Mouse (Mus musculus) right cerebral cortex, adult 18-20 months (tissue): ENCODE data around the gene Magi1.
A peak's percentile ranks its signal among the peaks of the same experiment; 100 is the strongest.
"Not testable (repeated sequence)": the region's sequence is repeated elsewhere in the genome, so short reads cannot be mapped to it uniquely, and the experiment has no call there.

ENCODE experiments used
- DNase-seq: peaks from one replicate; pipeline ENCODE4 v3.0.0; 2022; ENCODE audit warnings: mixed read lengths

The Magi1 gene

DNA sequence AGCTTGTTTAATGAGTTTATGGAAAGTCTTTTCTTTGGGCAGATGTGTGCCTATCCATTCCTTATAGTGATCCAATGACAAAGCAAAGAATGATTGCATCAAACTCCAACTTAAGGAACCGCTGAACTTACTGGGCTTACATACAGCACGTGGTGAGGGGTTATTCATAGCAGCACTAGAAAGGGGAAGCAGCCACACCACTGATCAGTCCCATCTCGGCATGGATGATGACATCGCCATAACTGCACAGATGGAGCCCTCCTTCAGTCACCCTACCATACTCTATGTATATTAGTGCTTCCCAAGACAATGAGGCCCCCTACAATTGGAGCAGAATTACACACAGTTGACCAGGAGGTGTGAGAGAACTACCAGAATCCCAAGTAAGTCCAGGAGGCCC lies 238.5 kb downstream of the Magi1 start:
- no peak for DNase-seq

DNA sequence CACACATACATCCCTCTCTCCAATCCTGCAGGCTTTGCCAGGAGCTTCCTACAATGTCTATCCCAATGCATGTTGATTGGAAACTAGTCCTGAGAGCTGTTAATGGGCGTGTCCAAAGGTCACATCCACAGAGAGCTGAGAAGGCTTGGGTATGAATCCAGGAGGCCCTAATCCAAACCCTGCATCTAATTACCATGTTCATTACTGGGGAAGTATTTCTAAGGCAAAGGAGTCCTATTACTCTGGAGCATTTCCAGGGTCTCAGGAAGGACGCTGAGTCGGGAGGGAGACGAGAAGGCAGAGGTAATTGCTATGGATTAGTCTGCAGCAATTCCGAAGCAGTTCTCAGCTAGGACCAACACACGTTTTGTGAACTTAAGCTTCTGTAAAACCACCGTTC lies 240.3 kb downstream of the Magi1 start:
- DNase-seq, result no peak

DNA sequence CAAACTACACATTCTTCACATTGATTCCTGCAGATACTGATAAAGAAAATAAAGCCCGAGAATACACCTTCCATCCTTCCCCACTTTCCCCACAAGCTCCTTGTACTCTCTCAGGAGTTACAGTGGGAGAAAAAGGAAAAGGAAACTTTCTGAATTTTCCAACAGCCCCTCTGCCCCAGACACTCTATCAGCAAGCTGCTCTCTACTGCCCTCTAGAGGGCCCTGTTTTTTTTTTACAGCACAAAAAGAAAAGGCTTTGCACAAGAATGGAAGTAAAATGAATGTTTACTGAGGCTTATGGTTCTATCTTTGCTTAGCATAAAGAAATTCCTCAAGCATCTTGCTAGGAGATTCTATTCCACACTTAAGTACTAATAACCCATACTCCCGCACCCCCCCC lies 243.6 kb downstream of the Magi1 start:
- DNase-seq, result peak; percentile 13

DNA sequence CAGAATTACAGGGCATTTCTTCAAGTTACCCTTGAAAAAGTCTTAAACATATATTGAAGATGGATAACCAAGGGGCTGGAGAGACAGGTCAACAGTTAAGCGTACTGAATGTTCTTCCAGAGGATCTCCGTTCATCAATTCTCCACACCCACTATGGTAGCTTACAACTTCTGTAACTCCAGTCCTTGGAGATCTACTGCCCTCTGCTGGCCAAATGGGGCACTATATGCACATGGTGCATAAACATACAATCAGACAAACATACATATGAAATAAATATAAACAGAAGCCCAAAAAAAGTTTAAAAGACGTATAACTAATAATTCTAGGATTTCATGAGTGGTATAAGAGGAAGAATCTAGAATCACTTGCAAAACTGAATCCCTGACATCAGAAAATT lies 244.8 kb downstream of the Magi1 start:
- DNase-seq, result no peak

DNA sequence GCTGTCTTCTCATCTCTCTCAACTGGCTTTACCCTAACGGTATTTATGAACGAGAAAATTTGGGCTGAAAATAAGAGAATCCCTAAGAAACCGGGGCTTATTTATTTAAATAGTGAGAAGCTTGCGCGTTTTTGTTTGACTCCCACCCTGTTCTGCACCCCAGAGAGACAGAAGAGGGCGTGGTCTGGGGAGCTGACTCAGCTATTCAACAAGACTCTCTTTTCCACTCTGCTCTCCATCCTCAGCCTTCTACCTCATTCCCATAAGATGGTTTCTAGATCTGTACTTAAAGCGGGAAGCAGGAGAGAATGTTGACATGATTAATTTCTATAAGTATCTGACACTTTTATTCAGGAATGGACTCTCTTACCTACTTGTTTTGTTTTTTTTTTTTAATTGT lies 247.2 kb downstream of the Magi1 start:
- no peak for DNase-seq

DNA sequence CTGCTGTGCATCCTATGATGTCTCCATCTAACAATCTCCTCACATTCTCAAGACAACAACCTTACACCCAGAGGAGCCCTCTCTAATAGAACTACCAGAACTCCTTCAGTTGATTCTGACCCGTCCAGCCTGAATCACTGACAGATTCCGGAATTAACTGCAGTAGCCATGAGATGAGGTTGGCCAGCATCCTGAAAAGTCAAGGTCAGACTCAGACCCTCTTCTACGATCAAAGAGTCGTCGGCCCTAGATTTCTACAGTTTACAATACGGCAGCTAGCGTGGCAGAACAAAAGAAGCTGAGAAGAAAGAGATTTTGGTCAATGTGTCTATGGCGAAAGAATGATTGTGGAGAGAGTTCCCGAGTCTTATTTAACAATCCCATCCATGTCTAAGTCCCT lies 257.4 kb downstream of the Magi1 start:
- DNase-seq, result no peak

DNA sequence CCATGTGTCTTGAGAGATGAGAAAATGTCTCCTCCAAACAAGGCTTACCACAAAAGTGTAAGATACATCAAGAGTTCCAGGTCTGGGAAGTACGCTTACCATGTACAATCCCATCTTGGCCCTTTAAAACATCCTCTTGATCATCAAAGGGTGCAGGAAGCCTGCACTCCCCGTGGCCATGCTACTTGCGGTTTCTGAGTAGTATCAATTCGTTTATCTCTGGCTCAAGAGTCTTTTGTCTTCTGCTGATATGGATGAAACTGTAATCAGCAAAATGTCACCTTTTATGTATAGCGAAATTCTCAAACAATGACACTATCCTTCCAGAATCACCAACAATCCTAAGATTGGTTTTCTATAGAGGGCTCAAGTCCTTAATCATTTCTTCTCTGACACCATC lies 261.3 kb downstream of the Magi1 start:
- no peak for DNase-seq

DNA sequence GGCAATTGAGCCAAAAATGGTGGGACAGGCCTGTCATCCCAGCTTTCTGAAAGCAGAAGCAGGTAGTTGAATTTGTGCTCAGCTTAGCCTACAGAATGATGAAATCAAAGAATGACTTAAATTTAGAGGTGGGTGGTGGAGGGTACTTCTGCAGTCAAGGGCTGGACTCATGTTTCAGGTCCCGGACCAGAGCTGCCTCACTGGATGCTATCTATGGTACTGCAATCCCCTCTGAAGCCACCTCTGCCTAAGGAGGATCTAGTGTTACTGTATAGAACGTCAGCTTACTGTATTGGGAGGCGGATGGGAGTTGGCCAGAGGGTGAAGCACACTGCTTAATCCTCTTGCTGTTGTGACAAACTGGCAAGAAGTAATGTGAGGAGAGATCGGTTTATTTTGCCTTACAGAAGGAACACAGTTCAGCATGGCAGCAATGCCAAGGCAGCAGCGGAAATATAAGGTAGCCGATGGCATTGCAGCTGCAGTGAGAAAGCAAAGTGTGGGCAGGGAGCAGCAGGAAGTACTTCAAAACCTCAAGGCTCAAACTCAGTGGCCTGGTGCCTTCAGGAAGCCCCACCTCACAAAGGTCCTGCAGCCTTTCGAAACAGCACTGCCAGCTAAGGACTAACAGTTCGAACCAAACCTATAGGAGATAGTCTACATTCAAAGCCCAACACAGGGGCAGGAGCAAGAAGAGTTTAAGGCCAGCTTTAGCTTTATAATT lies 262.3 kb downstream of the Magi1 start:
- no peak for DNase-seq

DNA sequence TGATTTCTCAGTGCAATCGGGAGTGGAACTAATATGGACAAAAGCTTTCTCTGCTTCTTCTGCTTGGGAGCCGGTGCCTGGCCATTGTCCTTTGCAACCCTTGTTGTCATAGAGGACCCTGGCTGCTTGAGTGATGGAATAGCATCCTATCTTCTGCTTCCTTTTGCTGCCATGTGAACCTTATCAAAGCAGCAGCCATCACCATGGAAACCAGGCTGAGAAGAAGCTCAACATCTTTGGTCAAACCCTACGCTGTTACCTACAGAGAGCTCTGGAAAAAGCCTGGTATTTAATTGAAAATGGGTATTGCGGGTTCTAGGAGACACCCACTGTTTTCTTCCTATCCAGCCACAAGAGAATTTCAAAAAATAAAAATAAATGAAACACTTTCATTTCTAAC lies 263.2 kb downstream of the Magi1 start:
- no peak for DNase-seq

DNA sequence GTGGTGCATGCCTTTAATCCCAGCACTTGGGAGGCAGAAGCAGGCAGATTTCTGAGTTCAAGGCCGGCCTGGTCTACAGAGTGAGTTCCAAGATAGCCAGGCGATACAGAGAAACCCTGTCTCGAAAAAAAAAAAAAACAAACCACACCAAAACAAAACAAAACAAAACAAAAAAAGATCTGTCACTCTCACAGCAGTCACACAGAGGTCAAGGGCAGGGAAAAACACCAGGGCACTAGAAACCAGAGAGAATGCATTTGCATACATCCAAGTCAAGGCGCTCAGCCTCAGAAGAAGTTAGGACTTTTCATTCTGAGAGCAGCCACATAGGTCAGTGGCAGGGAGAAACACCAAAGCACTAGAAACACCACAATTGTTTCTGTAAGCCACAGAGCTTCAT lies 263.8 kb downstream of the Magi1 start:
- no peak for DNase-seq

DNA sequence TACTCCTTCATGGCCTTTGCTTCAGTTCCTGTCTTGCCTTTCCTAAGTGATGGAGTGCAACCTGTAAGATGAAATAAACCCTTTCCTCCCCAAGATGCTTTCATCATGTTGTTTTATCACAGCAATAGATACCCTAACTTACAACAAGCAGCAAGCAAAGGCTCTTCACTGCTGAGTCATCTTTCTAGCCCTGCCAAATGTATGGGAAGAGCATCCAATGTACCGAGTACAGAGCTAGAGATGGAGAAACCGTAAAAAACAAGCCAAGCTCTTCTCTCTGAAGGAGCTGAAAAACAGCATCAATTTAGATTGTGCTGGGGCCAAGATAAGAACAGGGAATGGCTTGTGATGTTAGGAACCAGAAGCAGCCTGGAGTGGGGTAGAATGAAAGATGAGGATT lies 270.0 kb downstream of the Magi1 start:
- DNase-seq, result peak; percentile 28

DNA sequence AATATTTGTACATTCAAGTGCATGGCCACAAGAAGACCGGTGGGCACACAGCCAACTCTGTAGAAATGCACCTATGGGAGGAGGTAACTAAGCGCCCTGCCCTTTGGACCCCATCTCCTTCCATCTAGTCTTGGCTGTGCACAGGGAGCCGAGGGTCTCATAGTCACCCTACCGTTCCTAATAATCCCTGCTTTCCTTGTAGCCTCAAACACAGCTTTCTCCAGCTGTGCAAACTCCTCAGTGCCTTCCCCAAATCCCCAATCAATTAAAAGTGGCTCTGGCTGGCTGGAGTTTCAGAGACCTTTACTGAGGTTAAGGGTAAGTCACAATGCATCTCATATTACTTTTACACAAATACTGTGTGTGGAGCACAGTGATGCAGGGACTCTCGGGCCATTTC lies 271.8 kb downstream of the Magi1 start:
- no peak for DNase-seq

DNA sequence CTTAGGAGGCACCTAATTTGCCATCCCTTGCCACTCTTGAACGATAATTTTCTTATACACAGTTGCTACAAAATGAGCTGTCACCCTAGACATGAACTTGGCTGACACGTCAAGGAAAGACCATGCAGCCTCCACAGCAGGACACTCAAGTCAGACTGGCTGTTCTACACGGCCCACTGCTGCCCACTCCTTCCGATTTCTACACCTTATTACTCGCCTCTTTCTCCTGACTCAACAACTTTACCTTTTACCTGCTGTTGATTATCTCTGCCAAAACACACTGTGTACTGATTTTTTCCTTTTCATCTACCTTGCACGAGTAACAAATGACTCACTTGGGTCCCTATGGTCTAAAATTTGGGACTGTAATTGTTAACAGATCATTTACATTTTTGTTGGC lies 272.2 kb downstream of the Magi1 start:
- no peak for DNase-seq

DNA sequence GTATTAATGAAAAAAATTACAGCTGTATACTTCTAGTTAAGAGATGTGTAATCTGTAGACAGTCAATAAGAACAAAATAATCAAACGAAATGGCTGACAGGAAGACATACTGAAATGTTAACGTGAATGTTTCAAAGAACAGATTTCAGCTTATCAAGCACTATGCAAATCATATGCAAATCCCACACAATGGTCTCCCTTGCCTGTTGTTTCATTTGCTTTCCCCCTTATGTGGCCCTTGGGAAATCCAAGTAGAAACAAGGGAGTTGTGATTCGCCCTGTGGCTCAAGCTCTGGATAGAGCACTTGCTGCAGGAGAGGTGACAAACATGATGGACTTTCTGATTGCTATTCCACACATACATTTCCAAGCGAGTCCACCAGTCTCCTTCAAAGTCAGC lies 275.1 kb downstream of the Magi1 start:
- no peak for DNase-seq

DNA sequence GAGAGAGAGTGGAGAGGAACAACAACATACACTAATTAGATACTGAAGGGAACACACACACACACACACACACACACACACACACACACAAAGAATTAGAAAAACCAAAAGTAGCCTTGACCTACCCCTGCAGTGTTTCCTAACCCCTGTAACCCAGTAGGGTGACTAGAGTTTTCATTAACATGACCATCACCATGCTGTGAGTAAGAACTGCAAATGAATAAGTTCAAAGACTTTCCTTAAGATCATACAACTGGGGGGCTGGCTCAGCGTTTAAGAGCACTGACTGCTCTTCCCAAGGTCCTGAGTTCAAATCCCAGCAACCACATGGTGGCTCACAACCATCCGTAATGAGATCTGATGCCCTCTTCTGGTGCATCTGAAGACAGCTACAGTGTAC lies 280.1 kb downstream of the Magi1 start:
- not testable (repeated sequence) for DNase-seq

DNA sequence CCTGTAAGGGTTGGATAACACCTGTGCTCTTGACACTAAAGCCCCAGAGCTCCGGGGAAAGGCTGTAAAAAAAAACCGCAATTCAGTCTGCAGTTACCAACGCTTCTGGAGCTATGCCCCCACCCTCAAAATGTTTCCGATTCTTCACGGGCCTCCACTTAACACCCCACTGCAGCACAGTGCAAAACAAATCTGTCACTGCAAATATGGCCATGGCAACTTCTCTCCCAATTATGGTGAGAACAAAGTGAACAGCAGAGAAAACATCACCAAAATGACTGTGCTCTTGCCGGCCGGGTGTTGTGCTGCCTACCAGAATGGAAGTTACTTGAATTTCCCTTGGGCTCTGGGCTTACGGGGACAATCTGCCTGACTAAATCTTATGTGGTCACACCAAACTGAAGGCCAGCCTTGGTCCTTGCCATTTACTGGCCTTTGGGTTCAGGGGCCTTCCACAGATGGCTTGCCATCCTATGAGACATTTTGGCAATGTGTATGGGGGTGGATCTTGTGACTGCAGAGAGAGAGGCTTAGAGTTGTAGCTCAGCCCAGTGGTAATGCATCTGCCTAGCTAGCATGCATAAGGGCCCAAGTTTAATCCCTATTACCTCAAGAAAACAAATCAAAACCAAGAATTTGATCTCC lies 286.8 kb downstream of the Magi1 start:
- no peak for DNase-seq

DNA sequence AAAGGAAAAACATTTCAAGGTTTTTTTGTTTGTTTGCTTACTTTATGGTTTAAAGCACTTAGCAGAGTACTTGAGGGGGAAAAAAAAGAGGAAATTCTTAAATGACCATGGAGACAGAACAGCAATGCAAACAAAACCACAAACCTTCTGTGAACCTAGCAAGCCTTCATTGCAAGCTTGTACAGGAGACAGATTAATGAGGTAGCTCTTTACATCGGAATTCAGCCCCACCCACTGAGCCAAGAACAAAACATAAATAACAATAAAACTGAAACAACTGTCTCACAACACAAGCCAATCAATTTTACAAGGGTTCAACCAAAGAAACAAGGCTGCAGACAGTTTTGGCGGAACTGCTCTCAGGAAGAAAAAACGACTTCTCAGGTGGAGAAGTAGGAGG lies 296.2 kb downstream of the Magi1 start:
- no peak for DNase-seq

DNA sequence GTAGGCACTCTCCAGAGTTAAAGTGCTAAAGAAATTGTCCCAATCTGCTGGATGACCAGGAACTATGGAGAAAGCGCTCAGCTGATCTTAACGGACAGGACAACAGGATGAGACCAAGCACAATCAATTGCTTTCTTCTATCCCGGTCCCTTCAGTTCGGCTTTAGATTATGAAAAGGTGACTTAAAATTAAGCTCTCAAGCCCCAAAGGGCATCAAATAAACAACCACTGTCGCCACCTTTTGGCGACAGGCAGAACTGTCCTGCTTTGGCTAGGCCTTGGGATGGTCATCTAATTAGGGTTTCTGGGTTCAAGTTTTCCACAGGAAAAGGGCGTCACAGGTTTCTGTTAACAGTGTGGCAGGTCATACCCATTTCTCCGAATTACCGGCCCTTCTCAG lies 298.6 kb downstream of the Magi1 start:
- peak; percentile 25 for DNase-seq

DNA sequence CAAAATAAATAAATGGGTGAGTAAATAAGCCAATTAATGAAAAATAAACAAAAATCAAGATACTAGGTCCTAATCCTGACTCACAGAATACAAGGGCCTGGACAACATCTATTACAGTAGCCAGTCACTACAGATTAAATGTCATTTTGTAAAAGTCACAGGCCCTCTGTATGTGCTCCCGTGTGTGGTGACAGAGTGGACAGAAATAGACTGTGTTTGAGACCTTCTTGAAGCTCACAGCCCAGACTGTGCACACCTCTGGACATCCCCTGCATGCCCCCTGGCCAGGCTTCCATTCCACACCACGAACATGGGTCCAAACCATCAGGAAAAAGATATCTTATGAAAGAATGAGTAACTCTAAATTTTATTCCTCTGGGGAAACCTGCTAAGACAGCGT lies 300.2 kb downstream of the Magi1 start:
- DNase-seq, result no peak

DNA sequence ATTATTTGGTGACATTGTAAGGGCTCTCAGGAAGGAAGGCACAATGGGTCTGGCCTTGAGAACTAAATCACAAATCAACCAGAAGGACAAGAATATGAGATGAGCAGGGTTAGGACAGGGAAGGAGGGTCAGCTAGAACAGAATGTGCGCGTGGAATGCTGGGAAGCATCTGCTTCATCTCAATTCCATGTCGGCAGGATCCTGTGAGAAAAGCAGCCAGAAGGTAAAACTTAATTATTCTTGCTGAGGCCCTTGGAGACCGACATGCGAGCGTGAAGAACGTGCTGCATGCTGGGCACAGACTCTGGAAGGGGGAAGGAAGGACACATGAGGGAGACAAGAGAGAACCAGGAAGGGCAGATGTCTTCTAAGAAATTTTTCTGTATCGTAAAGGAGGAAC lies 302.5 kb downstream of the Magi1 start:
- DNase-seq, result no peak

DNA sequence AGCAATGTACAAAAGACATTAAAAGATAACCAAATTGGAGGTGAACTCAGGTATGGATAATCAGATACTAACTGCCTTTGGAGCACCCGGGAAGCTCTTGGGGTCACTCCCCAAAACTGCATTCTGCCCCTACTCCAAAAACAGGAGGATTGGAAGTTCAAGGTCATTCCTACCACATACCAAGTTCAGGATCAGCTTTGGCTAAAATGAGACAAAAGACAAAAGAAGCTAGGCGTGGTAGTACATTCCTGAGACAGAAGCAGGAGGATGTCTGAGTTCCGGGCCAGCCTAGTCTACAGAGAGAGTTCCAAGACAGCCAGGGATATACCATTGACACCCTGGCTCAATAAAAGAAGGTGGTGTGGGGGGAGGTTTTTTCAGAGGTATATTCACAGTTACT lies 304.5 kb downstream of the Magi1 start:
- DNase-seq, result no peak

DNA sequence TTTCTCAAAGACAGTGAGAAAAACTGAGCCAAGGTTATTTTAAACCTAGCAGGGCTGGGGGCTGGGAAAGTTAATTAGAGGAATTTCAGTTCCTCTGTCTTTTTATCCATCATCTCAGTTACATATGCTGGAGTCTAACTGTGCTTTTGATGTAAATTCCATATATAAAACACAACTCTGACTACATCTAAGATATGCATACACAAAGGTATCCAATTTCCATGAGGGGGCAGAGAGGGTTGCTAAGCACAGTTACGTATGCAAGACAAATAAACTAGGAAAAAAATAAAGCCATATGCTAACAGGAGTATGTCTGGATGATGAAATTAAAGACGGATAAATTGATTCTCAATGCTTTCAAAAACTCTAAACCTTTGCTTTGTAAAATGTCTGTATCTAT lies 315.0 kb downstream of the Magi1 start:
- no peak for DNase-seq

DNA sequence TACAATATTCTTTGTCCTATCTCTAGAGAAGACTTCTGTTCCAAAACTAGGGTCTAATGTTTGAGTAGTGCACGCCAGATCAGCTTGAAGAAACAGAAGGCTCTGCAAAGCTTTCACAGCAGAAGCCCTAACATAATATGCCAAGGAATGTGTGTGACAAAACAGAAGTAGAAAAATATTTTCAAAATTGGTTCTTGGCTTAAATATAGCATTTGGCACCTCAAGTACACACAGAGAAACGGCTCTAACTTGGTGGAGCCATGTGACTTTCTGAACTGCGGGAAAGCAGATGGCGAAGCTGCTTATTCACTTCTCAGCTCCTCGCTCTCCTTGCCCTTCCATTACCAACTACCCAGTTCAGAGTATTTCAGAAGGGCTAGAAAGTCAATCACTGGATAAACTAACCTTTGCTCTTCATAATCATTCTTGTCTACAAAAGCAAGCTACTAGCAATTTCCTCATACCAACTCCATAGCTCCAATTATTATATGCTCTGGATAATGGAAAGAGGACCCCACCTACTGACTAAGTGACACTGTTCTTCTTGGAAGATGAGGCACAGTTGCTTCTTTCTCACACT lies 320.9 kb downstream of the Magi1 start:
- DNase-seq, result peak; percentile 42

DNA sequence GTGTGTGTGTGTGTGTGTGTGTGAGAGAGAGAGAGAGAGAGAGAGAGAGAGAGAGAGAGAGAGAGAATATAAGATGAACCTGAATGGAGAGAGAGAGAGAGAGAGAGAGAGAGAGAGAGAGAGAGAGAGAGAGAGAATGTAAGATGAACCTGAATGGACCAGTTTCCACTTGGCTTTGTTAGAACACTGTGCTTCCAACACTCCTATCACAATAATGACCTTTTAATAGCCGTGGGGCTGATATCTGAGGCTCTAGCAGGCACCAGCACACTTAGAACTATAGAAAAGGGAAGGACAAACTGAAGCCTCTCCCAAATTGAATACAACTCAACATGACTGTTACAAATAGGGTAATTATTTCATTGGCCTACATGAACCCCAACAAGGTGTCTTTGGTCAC lies 321.9 kb downstream of the Magi1 start:
- no peak for DNase-seq

DNA sequence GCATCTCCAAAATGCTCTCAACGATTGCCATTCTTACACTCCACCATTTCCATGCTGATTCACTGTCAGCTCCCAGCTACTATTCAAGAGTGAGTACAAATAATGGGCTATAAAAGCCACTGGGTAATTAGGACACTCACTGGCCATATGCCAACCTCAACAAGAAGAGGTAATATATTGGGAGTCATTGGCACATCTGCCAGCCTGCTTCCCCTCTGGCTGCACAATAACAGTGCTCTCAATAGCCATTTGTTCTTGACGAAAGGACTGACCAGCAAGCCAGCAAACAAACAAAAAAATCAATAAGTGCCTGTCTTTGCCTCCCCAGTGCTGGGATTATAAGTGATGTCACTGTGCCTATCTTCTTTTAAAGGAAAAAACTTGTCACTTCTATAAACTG lies 326.5 kb downstream of the Magi1 start:
- peak; percentile 19 for DNase-seq
